Mouse (Mus musculus) spleen, adult 2 months (tissue): ENCODE data around the gene Ulk4. TPM values are rescaled to one million over a fixed set of nuclear protein-coding genes. Genes with fewer than 3 reads are reported as not detected.

ENCODE experiments used
- DNase-seq, 2 experiments: peaks; one replicate each; pipeline versions ENCODE4 v3.0.0 to v3.0.0-alpha.2; 2012 to 2021; ENCODE audit warnings: low spot score in 2 of 2, low read depth in 1 of 2
- H3K27ac ChIP-seq: fragments of 200-500 bp; 2 replicates; pipeline ENCODE4 v1.5.1; 2012; ENCODE audit warnings: low read length, inconsistent platforms; ENCODE audit not compliant: insufficient read depth
- H3K27me3 ChIP-seq: fragments of 200-500 bp; 2 replicates; pipeline ENCODE4 v1.6.1; 2012; ENCODE audit warnings: mild to moderate bottlenecking, moderate library complexity, low read length, inconsistent platforms; ENCODE audit not compliant: control insufficient read depth, insufficient read depth
- H3K36me3 ChIP-seq: fragments of 200-500 bp; 2 replicates; pipeline ENCODE4 v1.6.1; 2012; ENCODE audit warnings: mild to moderate bottlenecking, low read length, inconsistent platforms; ENCODE audit not compliant: control insufficient read depth, insufficient read depth
- H3K4me1 ChIP-seq: fragments of 200-500 bp; 2 replicates; pipeline ENCODE4 v1.6.1; 2011; ENCODE audit warnings: inconsistent platforms; ENCODE audit not compliant: control insufficient read depth, insufficient read depth, insufficient read length
- H3K4me3 ChIP-seq: fragments of 200-500 bp; 2 replicates; pipeline ENCODE4 v1.5.1; 2011; ENCODE audit warnings: mild to moderate bottlenecking, inconsistent platforms; ENCODE audit not compliant: insufficient read depth, insufficient read length; ENCODE audit errors: extremely low read depth
- CTCF ChIP-seq: fragments of 200-500 bp; IDR thresholded peaks from 2 replicates; pipeline ENCODE4 v1.5.1; 2011; ENCODE audit warnings: mild to moderate bottlenecking, inconsistent platforms; ENCODE audit not compliant: insufficient read depth, insufficient read length, insufficient replicate concordance; ENCODE audit errors: extremely low read depth
- POLR2A ChIP-seq: fragments of 200-500 bp; IDR thresholded peaks from 2 replicates; pipeline ENCODE4 v1.6.1; 2011; ENCODE audit warnings: low read depth, low read length, inconsistent platforms
- WGBS: fragments of 180-500 bp; shearing (Covaris S2); methylation state at CpG from one replicate; pipeline ENCODE4 v1.1.7; 2018; 5-methylcytosine and 5-hydroxymethylcytosine counted together
- polyA plus RNA-seq: library from polyadenylated mRNA; depleted of rRNA; stranded (reverse); fragments of >200 nt; gene quantifications from 2 replicates; pipeline ENCODE4 v1.2.3, GENCODE M21; 2012; rRNA removed

Ulk4 gene
- 0.39 and 0.48 TPM in 2 replicates for polyA plus RNA-seq

DNA sequence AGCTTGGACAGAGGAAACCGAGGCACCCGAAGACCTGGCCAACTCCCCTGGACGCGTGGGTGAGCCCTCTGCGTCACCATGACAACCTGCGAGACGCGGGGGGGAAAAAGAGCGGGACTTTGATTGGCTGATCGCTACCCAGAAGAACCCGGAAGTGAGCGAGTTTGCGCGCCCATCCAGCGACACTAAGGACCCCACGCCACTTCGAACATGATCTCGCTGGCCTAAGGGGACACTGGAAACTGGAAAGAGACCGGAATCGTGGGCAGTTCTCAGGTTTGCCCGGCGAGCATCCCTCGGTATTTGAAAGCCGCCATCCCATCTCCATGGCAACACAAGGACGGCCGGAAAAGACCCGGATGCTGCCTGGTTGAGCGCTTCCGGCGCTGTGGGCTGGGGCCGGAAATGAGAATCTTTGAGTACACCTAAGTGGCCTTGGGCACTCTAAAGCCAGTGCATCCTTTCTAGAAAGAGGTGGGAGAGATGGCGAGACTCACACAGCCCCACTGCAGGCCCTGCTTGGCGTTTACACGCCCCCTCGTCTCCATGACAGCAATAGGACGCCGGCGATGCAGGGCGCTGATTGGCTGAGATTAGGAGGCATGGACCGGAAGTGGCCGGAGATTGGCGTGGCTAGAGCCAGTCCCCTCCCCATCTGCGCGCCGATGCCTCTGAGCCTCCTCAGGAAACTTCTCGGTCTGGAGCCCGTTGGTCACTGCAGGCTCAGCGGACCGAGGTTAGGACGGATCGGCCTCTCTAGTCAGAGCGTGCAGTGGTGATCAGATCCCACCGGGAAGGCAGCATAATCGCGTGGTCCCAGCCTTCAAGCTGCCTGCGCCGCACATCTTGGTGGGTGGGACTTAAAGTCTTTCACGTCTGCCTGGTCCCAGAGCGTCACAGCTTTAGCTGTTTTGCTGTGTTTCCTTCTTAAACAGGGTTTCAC lies at the start of gene Ulk4:
Ulk4 (minus strand) TSS at position 80 of the 943 bp plus-strand sequence.
- peak; percentile 83 to 86 for DNase-seq
- no peaks in the 10 kb centered on the region for H3K27me3 ChIP-seq
- H3K4me3 ChIP-seq, result peak within 1 kb of the TSS; percentile 83
- no peaks in the 10 kb centered on the region for H3K36me3 ChIP-seq
- no peaks in the 10 kb centered on the region for H3K4me1 ChIP-seq
- under 1% methylated on average over 59 of the region's 59 CpGs for WGBS
- H3K27ac ChIP-seq, result peak within 1 kb of the TSS; percentile 65
- 0 out of 2 replicates have a peak, but pooled peaks have one; percentile 6 for TF ChIP-seq POLR2A
- TF ChIP-seq CTCF, result no peak

DNA sequence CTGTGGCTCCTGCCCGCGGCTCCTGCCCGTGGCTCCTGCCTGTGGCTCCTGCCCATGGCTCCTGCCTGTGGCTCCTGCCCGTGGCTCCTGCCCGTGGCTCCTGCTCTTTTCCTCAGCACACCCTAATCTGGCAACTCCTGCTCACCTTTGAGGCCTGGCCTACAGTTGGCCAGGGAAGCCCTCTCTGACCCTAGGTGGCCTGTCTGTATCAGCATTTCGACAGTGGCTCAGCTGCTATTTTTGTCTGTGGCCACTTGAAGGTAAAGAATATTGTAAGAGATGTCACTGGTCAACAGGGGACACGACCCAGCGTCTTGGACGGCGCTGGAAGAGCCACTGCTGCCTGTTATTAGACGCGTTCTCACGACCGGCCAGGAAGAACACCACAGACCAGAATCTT lies 45.0 kb upstream of the Ulk4 start:
- H3K27ac ChIP-seq, result no peak overlapping the region
- TF ChIP-seq POLR2A, result no peak
- no peak for TF ChIP-seq CTCF
- no peaks in the 10 kb centered on the region for H3K27me3 ChIP-seq
- 96% methylated on average over 14 of the region's 14 CpGs for WGBS
- no peak overlapping the region for H3K4me3 ChIP-seq
- peaks cover 8% of the 10 kb centered on the region for H3K36me3 ChIP-seq
- DNase-seq, result no peak
- peaks cover 7% of the 10 kb centered on the region; the same call in 1 of the 2 replicates for H3K4me1 ChIP-seq

DNA sequence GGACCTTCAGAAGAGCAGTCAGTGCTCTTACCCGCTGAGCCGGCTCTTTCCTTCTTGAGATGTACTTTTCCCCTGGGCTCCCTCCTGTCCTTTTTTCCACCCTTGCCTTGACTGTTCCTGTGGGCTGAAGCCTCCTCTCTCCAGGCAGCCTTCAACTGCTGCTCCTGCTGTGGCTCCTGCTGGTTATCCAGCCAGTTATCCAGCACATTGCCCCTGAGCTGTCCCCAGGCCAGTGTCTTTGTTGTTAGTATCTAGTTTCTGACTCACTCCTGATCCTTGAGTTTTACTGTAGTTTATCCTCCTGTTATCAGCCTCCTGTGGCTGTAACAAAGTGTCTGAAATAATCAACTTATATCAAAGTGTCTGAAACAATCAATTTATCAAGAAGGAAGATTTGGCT lies 44.1 kb upstream of the Ulk4 start:
- Histone ChIP-seq H3K4me3 (no peak overlapping the region), H3K4me1 (peaks cover 14% of the 10 kb centered on the region), H3K27ac (no peak overlapping the region), H3K27me3 (no peaks in the 10 kb centered on the region), H3K36me3 (peaks cover 8% of the 10 kb centered on the region)
- no peak for DNase-seq
- TF ChIP-seq CTCF (no peak), POLR2A (no peak)
- WGBS, result 98% methylated on average over 2 of the region's 2 CpGs

DNA sequence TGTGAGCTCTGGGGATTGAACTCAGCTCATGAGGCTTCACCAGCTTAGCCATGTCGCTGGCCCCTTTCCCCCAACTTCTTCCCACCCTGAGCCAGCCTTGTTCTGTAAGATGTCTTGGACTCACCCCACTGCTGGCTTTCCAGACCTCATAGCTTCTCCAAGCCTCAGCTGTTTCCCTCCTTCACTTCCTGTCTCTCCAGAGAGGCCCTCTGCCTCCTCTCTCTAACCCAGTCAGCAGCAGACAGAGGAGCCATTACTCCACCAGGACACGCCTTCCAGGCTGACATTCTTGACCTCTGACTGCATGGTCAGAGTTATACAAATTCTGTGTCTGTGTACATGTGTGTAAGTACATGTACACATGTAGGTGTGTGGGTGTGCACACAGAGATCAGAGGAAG lies 43.4 kb upstream of the Ulk4 start:
- Histone ChIP-seq H3K36me3 (peaks cover 8% of the 10 kb centered on the region), H3K4me1 (peaks cover 21% of the 10 kb centered on the region), H3K4me3 (no peak overlapping the region), H3K27ac (no peak overlapping the region), H3K27me3 (no peaks in the 10 kb centered on the region)
- no peak for TF ChIP-seq CTCF
- no peak for TF ChIP-seq POLR2A
- WGBS, result 87% methylated on average over 2 of the region's 2 CpGs
- DNase-seq, result no peak

DNA sequence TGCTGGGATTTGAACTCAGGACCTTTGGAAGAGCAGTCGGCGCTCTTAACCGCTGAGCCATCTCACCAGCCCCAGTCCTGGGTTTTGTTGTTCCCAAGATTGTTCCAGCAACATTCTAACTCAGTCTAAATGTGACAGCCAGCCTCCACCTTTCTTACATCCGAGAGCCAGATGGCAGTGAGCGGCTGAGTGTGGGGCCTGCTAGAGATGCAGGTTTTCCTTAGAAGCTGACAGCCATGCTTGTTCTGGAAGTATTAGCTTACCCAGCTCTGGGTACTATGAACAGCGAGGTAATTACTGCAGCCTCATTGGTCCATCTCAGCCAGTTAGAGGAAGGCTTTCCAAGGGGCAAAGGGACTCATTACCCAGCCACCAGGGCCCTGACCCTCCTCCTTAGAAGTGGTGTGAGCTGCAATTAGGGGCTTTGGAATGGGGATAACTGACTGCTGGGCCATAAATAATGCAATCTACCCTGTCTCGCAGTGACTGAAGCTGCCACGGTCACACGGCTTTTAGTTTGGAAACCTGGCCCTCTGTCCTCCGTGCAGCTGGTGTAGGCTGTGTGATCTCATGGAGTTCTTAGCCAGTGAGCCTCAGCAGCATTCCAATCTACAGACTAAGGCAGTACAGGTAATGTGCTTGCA lies 42.4 kb upstream of the Ulk4 start:
- DNase-seq, result no peak
- Histone ChIP-seq H3K36me3 (peaks cover 8% of the 10 kb centered on the region), H3K4me3 (no peak overlapping the region), H3K27ac (no peak overlapping the region), H3K27me3 (no peaks in the 10 kb centered on the region), H3K4me1 (peaks cover 24% of the 10 kb centered on the region)
- no peak for TF ChIP-seq POLR2A
- TF ChIP-seq CTCF, result no peak
- 93% methylated on average over 10 of the region's 10 CpGs for WGBS

DNA sequence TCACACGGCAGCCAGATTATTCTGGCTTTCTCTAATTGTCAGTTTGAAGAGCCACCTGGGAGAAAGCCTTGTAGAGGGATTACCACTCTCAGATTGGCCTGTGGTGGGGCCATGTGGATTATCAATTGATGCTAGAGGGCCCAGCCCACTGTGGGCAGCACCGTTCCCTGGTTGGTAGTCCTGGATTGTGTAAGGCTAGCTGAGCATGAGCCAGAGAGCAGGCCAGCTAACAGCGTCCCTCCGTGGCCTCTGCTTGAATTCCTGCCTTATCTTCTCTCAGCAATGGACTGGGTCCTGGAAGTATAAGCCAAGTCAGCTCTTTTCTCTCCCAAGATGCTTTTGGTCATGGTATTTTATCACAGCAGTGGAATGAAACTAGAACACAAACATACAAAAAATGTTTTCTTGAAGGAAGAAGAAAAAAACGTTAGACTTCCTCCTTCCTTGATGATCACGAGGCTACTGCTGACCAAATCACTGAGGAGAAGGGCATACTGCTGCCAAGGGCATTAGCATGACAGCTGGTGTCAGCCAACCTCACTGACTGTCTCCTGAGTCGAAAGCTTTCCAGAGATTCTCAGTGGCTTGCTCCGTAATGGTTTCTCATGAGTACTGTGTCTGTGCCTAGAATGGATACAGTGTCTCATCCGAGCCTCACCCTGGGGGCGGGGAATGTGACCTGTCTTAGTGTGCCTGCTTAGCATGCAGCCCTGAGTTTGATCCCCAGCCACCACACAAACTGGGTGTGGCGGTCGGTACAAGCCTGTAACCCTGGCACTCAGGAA lies 39.8 kb upstream of the Ulk4 start:
- DNase-seq, result peak in 1 of 2 experiments; percentile 15
- Histone ChIP-seq H3K36me3 (peaks cover 6% of the 10 kb centered on the region), H3K4me1 (peaks cover 31% of the 10 kb centered on the region), H3K27ac (peak overlapping the region; percentile 76), H3K27me3 (no peaks in the 10 kb centered on the region), H3K4me3 (no peak overlapping the region)
- TF ChIP-seq POLR2A, result no peak
- 47% methylated on average over 12 of the region's 12 CpGs for WGBS
